Mouse (Mus musculus) ES-Bruce4 (cell line): ENCODE results near the gene Pdzd2.

ENCODE experiments used
- CTCF ChIP-seq: IDR thresholded peaks from one replicate; pipeline ENCODE4 v1.8.1; 2011; ENCODE audit warnings: low read depth, low read length
- EP300 ChIP-seq: IDR thresholded peaks from 2 replicates; pipeline ENCODE4 v1.6.1; 2011; ENCODE audit warnings: low read depth, low read length; ENCODE audit not compliant: insufficient read depth

- TF ChIP-seq EP300 (no peak), CTCF (no peak)
Observed at GRCm38 (mm10) chr15:12433893-12434599, 305.7 kb downstream of the Pdzd2 start.
